Mouse (Mus musculus): Measurements from ENCODE around the gene 4930518I15Rik. TPM values are rescaled to one million over a fixed set of nuclear protein-coding genes. Genes with fewer than 3 reads are reported as not detected.

4930518I15Rik gene
- total and polyA plus RNA-seq, 3 experiments: 0.98 to 3.4 (median 2.5) TPM

Other genes starting within 250 kb of the 4930518I15Rik start
- gene Dlgap4, start 244.2 kb downstream of the 4930518I15Rik start, total RNA-seq (2021): 10 to 100 TPM; 49.5 to 58.3 TPM
- gene Dlgap4, start 244.2 kb downstream of the 4930518I15Rik start, polyA plus RNA-seq (2012; rRNA removed): 87.7 and 90.7 TPM in 2 replicates
- 10 to 100 TPM; 74.9 to 85.2 TPM for gene Myl9, start 82.5 kb downstream of the 4930518I15Rik start, total RNA-seq (2021)
- 44.0 and 48.0 TPM in 2 replicates for gene Myl9, start 82.5 kb downstream of the 4930518I15Rik start, polyA plus RNA-seq (2012; rRNA removed)
- gene Tgif2, start 17.9 kb downstream of the 4930518I15Rik start, total RNA-seq (2021): 1 to 10 TPM; 1.8 to 4.3 TPM
- gene Tgif2, start 17.9 kb downstream of the 4930518I15Rik start, polyA plus RNA-seq (2012; rRNA removed): 5.5 and 8.5 TPM in 2 replicates
- 100 to 1,000 TPM; 285 to 311 TPM for gene Rab5if, start 5.2 kb upstream of the 4930518I15Rik start, total RNA-seq (2021)
- gene Rab5if, start 5.2 kb upstream of the 4930518I15Rik start, polyA plus RNA-seq (2012; rRNA removed): 324 and 358 TPM in 2 replicates
- not detected for gene Sla2, start 29.2 kb upstream of the 4930518I15Rik start, total RNA-seq (2021)
- gene Sla2, start 29.2 kb upstream of the 4930518I15Rik start, polyA plus RNA-seq (2012; rRNA removed): 0.09 and 0.15 TPM in 2 replicates
- 10 to 100 TPM; 68.0 to 72.5 TPM for gene Ndrg3, start 134.1 kb upstream of the 4930518I15Rik start, total RNA-seq (2021)
- 37.7 and 41.7 TPM in 2 replicates for gene Ndrg3, start 134.1 kb upstream of the 4930518I15Rik start, polyA plus RNA-seq (2012; rRNA removed)
- 1 to 10 TPM; 4.1 to 6.3 TPM for gene Dsn1, start 149.2 kb upstream of the 4930518I15Rik start, total RNA-seq (2021)
- gene Dsn1, start 149.2 kb upstream of the 4930518I15Rik start, polyA plus RNA-seq (2012; rRNA removed): 0.76 and 0.77 TPM in 2 replicates
- gene Soga1, start 221.3 kb upstream of the 4930518I15Rik start, total RNA-seq (2021): 10 to 100 TPM; 30.9 to 36.6 TPM
- gene Soga1, start 221.3 kb upstream of the 4930518I15Rik start, polyA plus RNA-seq (2012; rRNA removed): 31.1 and 33.1 TPM in 2 replicates
- not detected for gene Tldc2, start 229.1 kb upstream of the 4930518I15Rik start, total RNA-seq (2021)
- 0.19 TPM in 1 of 2 replicates, not detected in the other for gene Tldc2, start 229.1 kb upstream of the 4930518I15Rik start, polyA plus RNA-seq (2012; rRNA removed)

Data from adrenal gland, adult 2 months (tissue).